Mouse (Mus musculus): Measurements from ENCODE around the gene Tmem108. TPM values are rescaled to one million over a fixed set of nuclear protein-coding genes. Genes with fewer than 3 reads are reported as not detected.

Gene Tmem108
- polyA plus RNA-seq, 1 experiment from 2014 or later = 25.9 TPM

GRCm38 (mm10) chr9:103558741-103559140 lies 202.9 kb downstream of the Tmem108 start:
- Histone ChIP-seq H3K4me1 (peaks cover 45% of the 10 kb centered on the region), H3K27ac (replicated peaks) (peak overlapping the region; percentile 66), H3K36me3 (no peaks in the 10 kb centered on the region), H3K4me2 (no peak overlapping the region), H3K4me3 (replicated peaks) (no peak overlapping the region), H3K27me3 (replicated peaks) (no peaks in the 10 kb centered on the region), H3K9ac (replicated peaks) (no peak overlapping the region), H3K9me3 (replicated peaks) (no peaks in the 10 kb centered on the region)
- WGBS = 39% methylated on average over 6 of the region's 6 CpGs
- ATAC-seq (ENCODE audit: low FRiP score) = peak; percentile 76

GRCm38 (mm10) chr9:103558240-103558639 lies 203.4 kb downstream of the Tmem108 start:
- Histone ChIP-seq H3K4me1 (peaks cover 45% of the 10 kb centered on the region), H3K4me2 (no peak overlapping the region)

DNA sequence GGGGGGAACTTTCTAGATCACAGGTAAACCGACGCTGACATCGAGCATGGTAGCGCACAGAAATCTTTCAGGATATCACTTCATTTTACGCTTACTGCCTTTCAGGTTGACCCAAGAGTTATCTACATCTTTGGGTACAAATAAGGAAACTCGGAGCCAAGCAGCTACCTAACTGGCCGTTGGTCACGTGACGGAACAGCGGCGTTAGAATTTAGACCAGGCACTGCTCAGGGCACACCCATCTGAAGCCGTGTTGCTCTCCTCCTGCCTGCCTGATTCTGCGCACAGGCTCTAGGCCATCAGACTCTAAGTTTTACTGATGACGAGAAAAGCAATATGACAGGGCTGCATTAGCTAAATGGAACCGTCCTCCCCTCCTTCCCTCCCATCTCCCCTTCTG lies 204.6 kb downstream of the Tmem108 start:
- ATAC-seq (ENCODE audit: low FRiP score) = no peak
- Histone ChIP-seq H3K4me2 (no peak overlapping the region), H3K4me3 (replicated peaks) (no peak overlapping the region), H3K27ac (replicated peaks) (no peak overlapping the region), H3K27me3 (replicated peaks) (no peaks in the 10 kb centered on the region), H3K9ac (replicated peaks) (no peak overlapping the region), H3K36me3 (no peaks in the 10 kb centered on the region), H3K9me3 (replicated peaks) (no peaks in the 10 kb centered on the region), H3K4me1 (peaks cover 45% of the 10 kb centered on the region)
- 88% methylated on average over 15 of the region's 15 CpGs for WGBS

More at GRCm38 (mm10) chr9:103558240-103558639, 203.4 kb downstream of the Tmem108 start:
- H3K9ac ChIP-seq (replicated peaks) = no peak overlapping the region
- H3K27ac ChIP-seq (replicated peaks) = peak overlapping the region; percentile 66
- no peak overlapping the region for H3K4me3 ChIP-seq (replicated peaks)
- 53% methylated on average over 7 of the region's 7 CpGs for whole genome bisulfite sequencing
- no peaks in the 10 kb centered on the region for H3K27me3 ChIP-seq (replicated peaks)
- H3K9me3 ChIP-seq (replicated peaks) = no peaks in the 10 kb centered on the region
- no peaks in the 10 kb centered on the region for H3K36me3 ChIP-seq
- ATAC-seq (ENCODE audit: low FRiP score) = no peak

DNA sequence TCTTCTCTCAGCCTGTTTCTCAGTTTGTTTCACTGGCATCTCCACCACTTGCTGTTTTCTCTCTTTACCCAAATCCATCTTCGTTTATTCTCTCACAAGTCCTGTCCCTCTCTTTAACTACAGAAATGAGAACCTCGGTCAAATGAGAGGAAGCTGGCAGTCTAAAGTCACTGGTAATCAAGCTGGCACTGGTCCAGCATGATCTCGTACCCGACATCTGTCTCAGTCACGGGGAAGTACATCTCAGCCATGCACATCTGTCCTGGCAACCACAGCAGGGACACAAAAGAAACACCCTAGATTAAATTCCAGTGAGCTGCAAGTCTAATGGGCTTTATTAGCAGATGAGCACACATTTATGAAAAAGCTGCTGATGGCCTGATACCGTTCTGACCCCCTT lies 206.3 kb downstream of the Tmem108 start:
- Histone ChIP-seq H3K4me1 (peaks cover 51% of the 10 kb centered on the region), H3K27ac (replicated peaks) (no peak overlapping the region), H3K9ac (replicated peaks) (no peak overlapping the region)

DNA sequence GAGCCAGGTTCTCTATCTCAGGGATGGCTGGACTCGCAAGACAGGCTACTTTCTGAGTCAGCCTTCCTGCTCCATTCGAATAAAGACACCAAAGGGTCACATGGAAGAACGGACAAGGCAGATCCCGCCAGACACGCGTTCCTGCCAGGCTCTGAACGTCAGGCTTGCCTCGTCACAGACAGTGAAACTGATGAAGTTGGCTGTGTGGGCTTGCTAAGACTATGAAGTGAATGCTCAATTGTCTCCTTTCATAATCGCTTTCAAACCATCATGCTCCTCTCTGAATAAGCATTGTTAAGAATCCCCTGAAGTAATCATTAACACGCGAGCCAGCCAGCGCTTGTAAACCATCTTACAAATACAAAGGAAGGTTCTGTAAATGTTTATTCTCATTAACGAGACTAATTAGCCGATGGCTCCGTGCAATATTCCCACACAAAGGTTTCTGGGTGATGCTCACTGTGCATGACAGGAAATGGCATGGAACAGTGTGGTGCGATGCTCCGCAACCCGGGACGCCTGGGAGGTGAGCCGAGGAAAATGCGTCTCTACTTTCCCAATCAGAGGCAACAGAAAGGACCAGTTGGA lies 210.9 kb downstream of the Tmem108 start:
- Histone ChIP-seq H3K4me3 (replicated peaks) (no peak overlapping the region), H3K4me2 (peak overlapping the region; percentile 47), H3K36me3 (no peaks in the 10 kb centered on the region), H3K9me3 (replicated peaks) (no peaks in the 10 kb centered on the region), H3K4me1 (peaks cover 42% of the 10 kb centered on the region), H3K9ac (replicated peaks) (0 out of 2 replicates have a peak overlapping the region, but pooled peaks have one; percentile 11), H3K27ac (replicated peaks) (peak overlapping the region; percentile 58), H3K27me3 (replicated peaks) (no peaks in the 10 kb centered on the region)
- peak; percentile 47 for ATAC-seq (ENCODE audit: low FRiP score)
- 11% methylated on average over 21 of the region's 21 CpGs for WGBS

More for the DNA sequence above, 206.3 kb downstream of the Tmem108 start:
- ATAC-seq (ENCODE audit: low FRiP score) = no peak
- H3K4me2 ChIP-seq = no peak overlapping the region
- no peak overlapping the region for H3K4me3 ChIP-seq (replicated peaks)
- WGBS = 29% methylated on average over 6 of the region's 6 CpGs
- no peaks in the 10 kb centered on the region for H3K9me3 ChIP-seq (replicated peaks)
- H3K36me3 ChIP-seq = no peaks in the 10 kb centered on the region
- no peaks in the 10 kb centered on the region for H3K27me3 ChIP-seq (replicated peaks)

- Histone ChIP-seq H3K36me3 (no peaks in the 10 kb centered on the region), H3K9me3 (replicated peaks) (no peaks in the 10 kb centered on the region), H3K4me1 (peaks cover 34% of the 10 kb centered on the region), H3K27me3 (replicated peaks) (no peaks in the 10 kb centered on the region), H3K4me3 (replicated peaks) (no peak overlapping the region), H3K9ac (replicated peaks) (no peak overlapping the region), H3K27ac (replicated peaks) (no peak overlapping the region), H3K4me2 (no peak overlapping the region)
- no peak for ATAC-seq (ENCODE audit: low FRiP score)
- 57% methylated on average over 3 of the region's 3 CpGs for WGBS
Observed at GRCm38 (mm10) chr9:103549178-103549577, 212.5 kb downstream of the Tmem108 start.

GRCm38 (mm10) chr9:103548606-103549005 lies 213.0 kb downstream of the Tmem108 start:
- no peak for ATAC-seq (ENCODE audit: low FRiP score)
- no peak overlapping the region for H3K9ac ChIP-seq (replicated peaks)
- 92% methylated on average over 3 of the region's 3 CpGs for WGBS
- H3K9me3 ChIP-seq (replicated peaks) = no peaks in the 10 kb centered on the region
- peaks cover 34% of the 10 kb centered on the region for H3K4me1 ChIP-seq
- no peak overlapping the region for H3K27ac ChIP-seq (replicated peaks)
- no peaks in the 10 kb centered on the region for H3K36me3 ChIP-seq
- H3K4me3 ChIP-seq (replicated peaks) = no peak overlapping the region
- H3K4me2 ChIP-seq = no peak overlapping the region
- no peaks in the 10 kb centered on the region for H3K27me3 ChIP-seq (replicated peaks)

DNA sequence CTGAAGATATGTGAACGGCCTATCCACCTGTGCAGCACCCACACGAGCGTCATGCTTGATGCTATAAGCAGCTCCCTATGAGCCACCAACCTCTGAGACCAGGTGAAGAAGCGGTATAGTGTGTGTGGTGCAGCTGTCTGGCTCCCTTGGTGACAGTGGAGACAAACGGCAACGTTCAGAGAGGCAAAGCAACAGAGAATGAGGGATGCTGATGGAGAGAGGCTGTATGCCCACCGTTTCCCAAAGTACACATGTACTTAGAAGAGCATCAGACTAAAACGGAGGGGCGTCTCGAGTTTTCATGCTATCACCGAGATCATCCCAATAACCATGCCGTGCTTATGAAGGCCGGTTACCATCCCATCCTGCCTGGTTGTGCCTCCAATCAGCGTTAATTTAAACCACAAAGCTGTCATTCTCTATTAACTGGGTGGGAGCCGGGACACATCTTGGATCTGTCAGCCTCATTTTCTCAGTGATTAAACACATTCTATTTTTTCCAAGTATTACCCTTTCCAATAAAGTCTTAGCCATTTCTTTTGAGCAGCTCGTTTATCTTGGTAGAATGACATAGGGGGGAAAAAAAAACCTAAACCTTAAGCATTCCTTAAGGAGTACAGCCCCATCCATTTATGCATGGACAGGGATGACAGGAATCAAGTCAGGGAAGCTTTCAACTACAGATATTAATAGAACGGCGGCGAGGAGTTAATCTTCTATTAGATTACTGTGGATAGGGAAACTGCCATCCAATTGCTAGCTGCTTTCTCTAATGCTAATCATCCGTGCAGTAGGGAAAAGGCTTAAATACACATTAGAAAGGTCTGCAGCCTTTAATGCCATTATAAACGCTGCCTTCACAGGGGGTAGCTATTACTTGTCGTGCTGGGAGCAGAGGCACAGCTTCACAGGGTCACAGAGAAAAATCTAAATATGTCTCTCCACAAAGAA lies 214.7 kb downstream of the Tmem108 start:
- H3K36me3 ChIP-seq = no peaks in the 10 kb centered on the region
- 36% methylated on average over 22 of the region's 22 CpGs for WGBS
- H3K9ac ChIP-seq (replicated peaks) = 0 out of 2 replicates have a peak overlapping the region, but pooled peaks have one; percentile 27
- peaks cover 34% of the 10 kb centered on the region for H3K4me1 ChIP-seq
- H3K27ac ChIP-seq (replicated peaks) = peak overlapping the region; percentile 29; the same call in 1 of the 2 replicates
- H3K4me3 ChIP-seq (replicated peaks) = no peak overlapping the region
- H3K9me3 ChIP-seq (replicated peaks) = no peaks in the 10 kb centered on the region
- H3K27me3 ChIP-seq (replicated peaks) = no peaks in the 10 kb centered on the region
- H3K4me2 ChIP-seq = 0 out of 2 replicates have a peak overlapping the region, but pooled peaks have one; percentile 17
- no peak for ATAC-seq (ENCODE audit: low FRiP score)

DNA sequence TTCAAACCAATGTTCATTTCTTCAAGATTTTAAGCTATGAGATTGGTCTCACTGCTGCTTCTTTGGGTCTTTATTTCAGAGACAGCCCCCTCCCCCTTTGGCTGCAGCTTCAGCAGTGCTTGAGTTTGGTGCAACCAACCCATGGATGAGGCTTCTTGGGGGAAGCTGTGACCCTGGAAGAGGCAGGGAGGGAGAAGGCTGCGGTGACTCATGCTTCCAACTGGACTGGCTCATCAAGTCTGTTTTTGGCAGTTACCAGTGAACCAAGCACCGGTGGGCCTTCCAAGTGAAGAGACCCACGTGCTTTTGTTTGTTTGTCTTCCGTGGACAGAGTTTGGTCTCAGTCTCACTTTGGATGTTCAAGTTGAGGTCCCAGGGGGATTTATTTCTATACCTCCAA lies 215.9 kb downstream of the Tmem108 start:
- no peak for ATAC-seq (ENCODE audit: low FRiP score)
- 87% methylated on average over 4 of the region's 4 CpGs for WGBS
- no peak overlapping the region for H3K27ac ChIP-seq (replicated peaks)
- no peaks in the 10 kb centered on the region for H3K36me3 ChIP-seq
- no peaks in the 10 kb centered on the region for H3K27me3 ChIP-seq (replicated peaks)
- no peaks in the 10 kb centered on the region for H3K9me3 ChIP-seq (replicated peaks)
- H3K4me1 ChIP-seq = peaks cover 22% of the 10 kb centered on the region
- H3K4me2 ChIP-seq = no peak overlapping the region
- H3K4me3 ChIP-seq (replicated peaks) = no peak overlapping the region
- no peak overlapping the region for H3K9ac ChIP-seq (replicated peaks)

DNA sequence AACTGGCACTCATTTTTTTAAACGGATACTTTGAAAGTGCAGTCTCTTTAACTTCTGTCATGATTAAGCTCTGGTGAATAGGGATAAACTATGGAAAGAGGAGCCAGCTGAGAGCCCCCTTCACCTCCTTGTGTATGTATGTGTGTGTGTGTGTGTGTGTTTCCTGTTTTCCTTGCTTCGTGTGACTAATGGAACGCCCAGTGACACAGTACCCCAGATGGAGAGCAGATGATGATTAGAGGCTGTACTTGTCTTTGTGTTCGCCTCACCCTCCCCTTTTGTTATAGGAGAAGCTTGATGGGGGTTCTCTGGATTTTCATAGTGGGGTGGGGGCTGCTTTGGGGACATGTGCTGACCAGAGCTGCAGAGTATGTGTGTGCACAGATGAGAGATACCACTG lies 216.4 kb downstream of the Tmem108 start:
- Histone ChIP-seq H3K27me3 (replicated peaks) (no peaks in the 10 kb centered on the region), H3K36me3 (no peaks in the 10 kb centered on the region), H3K4me1 (peaks cover 17% of the 10 kb centered on the region), H3K4me3 (replicated peaks) (no peak overlapping the region), H3K4me2 (no peak overlapping the region), H3K27ac (replicated peaks) (no peak overlapping the region), H3K9me3 (replicated peaks) (no peaks in the 10 kb centered on the region), H3K9ac (replicated peaks) (no peak overlapping the region)
- no peak for ATAC-seq (ENCODE audit: low FRiP score)
- 59% methylated on average over 4 of the region's 4 CpGs for WGBS

DNA sequence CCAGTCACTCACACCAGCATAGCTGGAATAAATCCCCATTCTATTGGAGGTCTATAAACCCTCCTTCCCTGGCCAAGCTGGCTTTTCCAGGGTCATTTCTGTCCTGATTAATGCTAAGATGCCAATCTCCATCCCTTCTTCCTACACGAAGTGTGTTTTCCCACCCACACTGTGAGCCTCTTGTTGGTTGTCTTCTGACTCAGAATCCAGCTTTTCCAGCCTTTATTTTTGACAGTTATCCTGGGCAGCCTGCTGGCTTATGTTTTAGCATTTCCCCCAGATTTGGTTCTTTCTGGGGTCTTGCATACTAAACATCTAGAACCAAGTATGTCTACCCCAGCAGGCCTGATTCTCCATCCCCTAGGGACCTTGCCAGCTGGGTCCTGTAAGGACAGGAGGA lies 217.0 kb downstream of the Tmem108 start:
- no peak overlapping the region for H3K4me2 ChIP-seq
- H3K27me3 ChIP-seq (replicated peaks) = no peaks in the 10 kb centered on the region
- no peak for ATAC-seq (ENCODE audit: low FRiP score)
- H3K27ac ChIP-seq (replicated peaks) = no peak overlapping the region
- H3K4me3 ChIP-seq (replicated peaks) = no peak overlapping the region
- no peaks in the 10 kb centered on the region for H3K9me3 ChIP-seq (replicated peaks)
- 78% methylated on average over 1 of the region's 1 CpGs for WGBS
- no peak overlapping the region for H3K9ac ChIP-seq (replicated peaks)
- no peaks in the 10 kb centered on the region for H3K36me3 ChIP-seq
- peaks cover 16% of the 10 kb centered on the region for H3K4me1 ChIP-seq

DNA sequence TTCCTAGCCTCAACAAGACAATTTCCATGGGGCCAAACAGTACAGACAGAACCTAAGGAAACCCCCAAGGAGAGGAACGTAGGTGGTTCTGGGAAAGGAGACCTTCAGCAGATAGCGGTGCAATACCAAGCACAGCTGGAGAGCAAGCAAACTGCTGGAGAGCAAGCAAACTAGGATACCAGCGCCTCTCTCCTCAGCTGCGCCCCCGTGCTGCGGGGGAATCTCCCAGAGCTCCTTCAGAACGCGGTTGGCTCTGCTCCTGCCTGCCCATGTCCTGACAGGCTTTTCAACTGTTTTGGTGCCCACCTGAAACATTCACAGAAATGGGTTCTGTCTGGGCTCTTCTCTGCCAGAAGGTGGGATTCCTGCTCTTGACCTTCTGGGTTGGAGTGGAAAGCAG lies 221.1 kb downstream of the Tmem108 start:
- no peaks in the 10 kb centered on the region for H3K27me3 ChIP-seq (replicated peaks)
- H3K9me3 ChIP-seq (replicated peaks) = no peaks in the 10 kb centered on the region
- 88% methylated on average over 8 of the region's 8 CpGs for WGBS
- H3K4me1 ChIP-seq = peaks cover 19% of the 10 kb centered on the region
- H3K4me2 ChIP-seq = no peak overlapping the region
- no peak overlapping the region for H3K4me3 ChIP-seq (replicated peaks)
- no peak overlapping the region for H3K9ac ChIP-seq (replicated peaks)
- no peak for ATAC-seq (ENCODE audit: low FRiP score)
- H3K27ac ChIP-seq (replicated peaks) = no peak overlapping the region
- no peaks in the 10 kb centered on the region for H3K36me3 ChIP-seq
